Mouse (Mus musculus): Measurements from ENCODE around the gene Yars2. TPM values are rescaled to one million over a fixed set of nuclear protein-coding genes. Genes with fewer than 3 reads are reported as not detected.
A peak's percentile ranks its signal among the peaks of the same experiment; 100 is the strongest.
"Not testable (repeated sequence)": the region's sequence is repeated elsewhere in the genome, so short reads cannot be mapped to it uniquely, and the experiment has no call there.

The Yars2 gene
- polyA plus RNA-seq, 1 experiment from 2014 or later = 39.2 TPM

DNA sequence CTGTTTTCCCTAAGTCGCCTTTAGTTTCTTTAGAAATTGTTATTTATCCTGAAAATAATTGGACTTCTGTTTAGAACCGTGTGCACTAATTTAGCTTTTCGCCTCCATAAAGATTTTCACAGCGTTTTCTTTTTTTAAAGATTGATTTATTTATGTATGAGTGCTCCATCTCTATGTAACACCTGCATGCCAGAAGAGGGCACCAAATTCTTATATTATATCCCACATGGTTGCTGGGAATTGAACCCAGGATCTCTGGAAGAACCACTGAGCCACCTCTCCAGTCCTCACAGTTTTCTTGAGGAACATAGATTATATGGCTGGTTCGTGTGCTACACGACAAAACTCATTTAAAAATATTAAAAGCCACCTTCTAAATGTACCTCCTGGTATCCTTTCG is 1.1 kb downstream of the Yars2 start:
- H3K36me3 ChIP-seq = peaks cover 29% of the 10 kb centered on the region

GRCm38 (mm10) chr16:16311319-16311718 is 8.6 kb downstream of the Yars2 start:
- Histone ChIP-seq H3K27ac (replicated peaks) (no peak overlapping the region), H3K9ac (no peak overlapping the region), H3K36me3 (peaks cover 84% of the 10 kb centered on the region), H3K4me1 (no peaks in the 10 kb centered on the region), H3K4me2 (no peak overlapping the region), H3K4me3 (no peak overlapping the region), H3K27me3 (replicated peaks) (no peaks in the 10 kb centered on the region), H3K9me3 (no peaks in the 10 kb centered on the region)
- ATAC-seq (ENCODE audit: extremely low read depth, insufficient number of reproducible peaks, low FRiP score, low TSS enrichment) = no peak
- 79% methylated on average over 5 of the region's 5 CpGs for WGBS

More for the DNA sequence above, 1.1 kb downstream of the Yars2 start:
- H3K4me1 ChIP-seq = peaks cover 20% of the 10 kb centered on the region
- H3K4me3 ChIP-seq = peak overlapping the region; percentile 96
- WGBS = 18% methylated on average over 7 of the region's 7 CpGs
- H3K4me2 ChIP-seq = peak overlapping the region; percentile 87
- peak overlapping the region; percentile 95 for H3K27ac ChIP-seq (replicated peaks)
- no peak for ATAC-seq (ENCODE audit: extremely low read depth, insufficient number of reproducible peaks, low FRiP score, low TSS enrichment)
- H3K9me3 ChIP-seq = no peaks in the 10 kb centered on the region
- H3K9ac ChIP-seq = peak overlapping the region; percentile 94
- H3K27me3 ChIP-seq (replicated peaks) = no peaks in the 10 kb centered on the region

GRCm38 (mm10) chr16:16325775-16326336 is 23.1 kb downstream of the Yars2 start:
- Histone ChIP-seq H3K36me3 (peaks cover 77% of the 10 kb centered on the region), H3K9ac (no peak overlapping the region), H3K4me3 (no peak overlapping the region), H3K27ac (replicated peaks) (no peak overlapping the region), H3K27me3 (replicated peaks) (no peaks in the 10 kb centered on the region), H3K4me2 (no peak overlapping the region), H3K4me1 (no peaks in the 10 kb centered on the region), H3K9me3 (no peaks in the 10 kb centered on the region)
- 87% methylated on average over 5 of the region's 5 CpGs for WGBS
- ATAC-seq (ENCODE audit: extremely low read depth, insufficient number of reproducible peaks, low FRiP score, low TSS enrichment) = no peak

DNA sequence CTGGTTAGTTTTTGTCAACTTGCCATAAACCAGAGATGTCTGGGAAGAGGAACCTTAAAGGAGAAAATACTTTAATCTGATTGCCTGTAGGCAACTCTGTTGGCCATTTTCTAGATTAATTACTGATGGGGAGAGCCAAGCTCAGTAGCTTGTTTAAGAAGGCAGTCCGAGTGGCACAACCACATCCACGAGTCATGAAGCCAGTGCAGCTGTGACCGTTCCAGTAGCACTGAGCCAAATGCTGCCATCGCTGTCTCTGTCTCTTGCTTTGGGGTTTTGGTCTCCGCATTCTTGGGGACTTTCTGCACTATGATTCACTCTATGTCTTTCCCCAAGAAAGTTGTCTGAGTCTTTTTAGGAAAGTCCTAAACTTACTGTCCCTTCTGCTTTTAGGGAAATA is 43.7 kb downstream of the Yars2 start:
- Histone ChIP-seq H3K27ac (replicated peaks) (no peak overlapping the region), H3K9ac (no peak overlapping the region)
- 90% methylated on average over 5 of the region's 5 CpGs for WGBS

GRCm38 (mm10) chr16:16357908-16358307 is 55.1 kb downstream of the Yars2 start:
- H3K4me3 ChIP-seq = peak overlapping the region; percentile 90
- H3K4me2 ChIP-seq = peak overlapping the region; percentile 81
- peak overlapping the region; percentile 94 for H3K9ac ChIP-seq
- WGBS = 3% methylated on average over 6 of the region's 6 CpGs
- H3K36me3 ChIP-seq = peaks cover 8% of the 10 kb centered on the region
- ATAC-seq (ENCODE audit: extremely low read depth, insufficient number of reproducible peaks, low FRiP score, low TSS enrichment) = no peak
- H3K4me1 ChIP-seq = peaks cover 22% of the 10 kb centered on the region
- H3K9me3 ChIP-seq = no peaks in the 10 kb centered on the region
- peak overlapping the region; percentile 98 for H3K27ac ChIP-seq (replicated peaks)
- no peaks in the 10 kb centered on the region for H3K27me3 ChIP-seq (replicated peaks)

More for the DNA sequence above, 43.7 kb downstream of the Yars2 start:
- Histone ChIP-seq H3K36me3 (peaks cover 29% of the 10 kb centered on the region), H3K9me3 (peaks cover 3% of the 10 kb centered on the region; the same call in 1 of the 2 replicates), H3K27me3 (replicated peaks) (no peaks in the 10 kb centered on the region), H3K4me2 (no peak overlapping the region), H3K4me1 (no peaks in the 10 kb centered on the region), H3K4me3 (no peak overlapping the region)
- ATAC-seq (ENCODE audit: extremely low read depth, insufficient number of reproducible peaks, low FRiP score, low TSS enrichment) = no peak

GRCm38 (mm10) chr16:16358481-16359100 is 55.8 kb downstream of the Yars2 start, which contains the start of gene Dnm1l:
TSS of gene Dnm1l (minus strand) at chr16:16358959.
- Histone ChIP-seq H3K4me2 (peak within 1 kb of the TSS; percentile 81), H3K9me3 (no peaks in the 10 kb centered on the region), H3K36me3 (peaks cover 2% of the 10 kb centered on the region; the same call in 1 of the 2 replicates), H3K27ac (replicated peaks) (peak within 1 kb of the TSS; percentile 98), H3K27me3 (replicated peaks) (no peaks in the 10 kb centered on the region), H3K4me3 (peak within 1 kb of the TSS; percentile 90), H3K4me1 (peaks cover 22% of the 10 kb centered on the region), H3K9ac (peak within 1 kb of the TSS; percentile 94)
- WGBS = under 1% methylated on average over 55 of the region's 55 CpGs
- peak; percentile 98 for ATAC-seq (ENCODE audit: extremely low read depth, insufficient number of reproducible peaks, low FRiP score, low TSS enrichment)

- WGBS = 54% methylated on average over 9 of the region's 9 CpGs
- H3K9ac ChIP-seq = 0 out of 2 replicates have a peak overlapping the region, but pooled peaks have one; percentile 94
- ATAC-seq (ENCODE audit: extremely low read depth, insufficient number of reproducible peaks, low FRiP score, low TSS enrichment) = not testable (repeated sequence)
These were observed 56.3 kb downstream of the Yars2 start for GRCm38 (mm10) chr16:16359101-16359482.

More at GRCm38 (mm10) chr16:16359101-16359482, 56.3 kb downstream of the Yars2 start:
- H3K36me3 ChIP-seq; H3K27ac ChIP-seq (replicated peaks); H3K27me3 ChIP-seq (replicated peaks); H3K9me3 ChIP-seq: not testable (repeated sequence)
- H3K4me1 ChIP-seq = peaks cover 22% of the 10 kb centered on the region
- H3K4me3 ChIP-seq = peak overlapping the region; percentile 90
- H3K4me2 ChIP-seq = peak overlapping the region; percentile 81

Other genes starting within 250 kb of the Yars2 start
- 108 and 111 TPM in 2 replicates for gene Pkp2, start 89.6 kb upstream of the Yars2 start, polyA plus RNA-seq (2015; fragmentation: Nextera tagmentation; extraction: Ambion mirVana)
- 59.9 and 63.9 TPM in 2 replicates for gene Dnm1l, start 56.0 kb downstream of the Yars2 start, polyA plus RNA-seq (2015; fragmentation: Nextera tagmentation; extraction: Ambion mirVana)